Mouse (Mus musculus): ENCODE measurements around the gene Cfdp1.
A peak's percentile ranks its signal among the peaks of the same experiment; 100 is the strongest.

Cfdp1 gene

DNA sequence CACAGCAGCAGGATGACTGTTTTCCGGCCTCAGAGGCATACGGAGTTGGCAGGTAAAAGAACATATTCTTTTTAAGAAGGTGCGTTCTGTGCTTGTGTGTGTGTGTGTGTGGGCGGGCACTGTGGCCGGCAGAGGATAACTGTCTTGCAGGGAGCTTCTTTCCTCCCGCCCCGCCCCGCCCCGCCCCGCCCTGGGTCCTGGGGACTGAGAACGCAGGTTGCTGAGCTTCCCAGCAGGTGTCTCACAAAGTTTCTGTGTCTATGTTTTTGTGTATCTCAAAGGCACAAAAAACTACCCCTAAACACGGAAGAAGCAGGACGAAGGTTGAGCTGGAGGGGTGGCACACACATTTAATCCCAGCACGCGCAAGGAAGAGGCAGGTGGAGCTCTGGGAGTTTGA, 84.8 kb downstream of the Cfdp1 start:
- no peak for ATAC-seq (ENCODE audit: low TSS enrichment)

DNA sequence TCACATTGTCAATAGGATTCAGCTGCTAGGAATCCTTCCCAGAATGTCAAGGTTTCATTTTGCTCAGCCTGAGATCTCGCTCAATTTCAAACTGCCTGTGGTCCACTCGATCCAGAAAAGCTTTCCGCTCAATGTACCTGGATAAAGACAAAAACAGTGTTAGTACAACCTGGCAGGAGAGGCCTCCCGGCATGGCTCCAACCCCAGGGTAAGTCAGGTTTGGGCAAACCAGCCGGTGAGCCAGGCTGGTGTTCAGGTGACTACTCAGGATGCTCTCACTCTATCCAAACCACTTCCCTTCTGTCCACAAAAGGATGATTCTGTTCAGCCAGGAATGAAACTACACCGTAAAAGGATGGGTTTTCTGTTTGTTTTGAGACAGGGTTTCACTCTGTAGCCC, 85.4 kb downstream of the Cfdp1 start:
- ATAC-seq (ENCODE audit: low TSS enrichment) = no peak

DNA sequence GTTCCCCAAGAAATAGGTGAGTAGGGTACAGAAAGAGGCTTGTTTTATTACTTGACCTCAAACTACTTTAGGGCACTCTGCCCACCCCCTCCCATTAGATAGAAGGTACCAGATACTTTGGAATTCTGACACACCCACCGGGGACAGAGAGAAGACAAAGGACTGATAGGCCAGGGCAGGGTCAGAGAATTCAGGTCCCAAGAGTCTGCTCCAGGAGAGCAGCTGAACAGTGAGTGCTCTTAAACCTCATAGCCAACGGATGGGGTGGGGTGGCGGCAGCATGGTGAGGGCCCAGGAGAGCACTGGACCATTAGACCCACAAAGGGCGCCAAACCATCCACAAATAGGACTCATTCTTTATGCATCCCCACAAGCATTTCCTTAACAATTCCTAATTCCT, 88.5 kb downstream of the Cfdp1 start:
- no peak for ATAC-seq (ENCODE audit: low TSS enrichment)

DNA sequence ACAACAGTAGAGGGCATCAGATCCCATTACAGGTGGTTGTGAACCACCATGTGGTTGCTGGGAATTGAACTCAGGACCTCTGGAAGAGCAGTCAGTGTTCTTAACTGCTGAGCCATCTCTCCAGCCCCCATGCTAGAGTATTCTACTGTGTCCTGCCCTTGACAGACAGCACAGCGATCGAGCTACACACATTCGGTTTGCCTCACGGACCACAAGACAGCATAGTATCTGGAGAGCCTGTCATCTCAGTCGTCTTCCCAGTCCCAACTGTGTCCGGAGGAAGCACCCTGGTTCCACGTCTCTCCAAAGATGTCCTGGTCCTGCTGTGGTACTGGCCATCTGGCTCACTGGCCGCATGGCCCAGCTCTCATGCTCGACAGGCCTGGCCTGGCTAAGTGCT, 89.0 kb downstream of the Cfdp1 start:
- no peak for ATAC-seq (ENCODE audit: low TSS enrichment)

DNA sequence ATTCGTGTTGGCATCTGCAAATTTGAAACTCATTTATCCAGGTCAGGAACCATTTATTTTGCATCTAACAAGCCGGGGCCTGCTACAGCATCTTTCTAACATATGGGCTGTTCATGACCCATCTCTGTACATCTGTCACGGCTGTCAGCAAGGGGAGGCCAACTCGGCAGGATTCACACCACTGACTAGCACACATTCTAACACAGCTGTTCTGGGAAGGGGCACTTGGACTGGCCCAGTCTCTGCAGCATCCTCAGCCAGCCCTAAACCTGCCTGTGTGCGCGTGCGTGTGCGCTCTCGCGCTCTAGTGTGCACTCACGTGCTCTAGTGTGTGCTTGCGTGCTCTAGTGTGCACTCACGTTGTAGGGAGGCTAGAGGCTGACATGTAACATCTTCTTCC, 93.4 kb downstream of the Cfdp1 start:
- no peak for ATAC-seq (ENCODE audit: low TSS enrichment)

DNA sequence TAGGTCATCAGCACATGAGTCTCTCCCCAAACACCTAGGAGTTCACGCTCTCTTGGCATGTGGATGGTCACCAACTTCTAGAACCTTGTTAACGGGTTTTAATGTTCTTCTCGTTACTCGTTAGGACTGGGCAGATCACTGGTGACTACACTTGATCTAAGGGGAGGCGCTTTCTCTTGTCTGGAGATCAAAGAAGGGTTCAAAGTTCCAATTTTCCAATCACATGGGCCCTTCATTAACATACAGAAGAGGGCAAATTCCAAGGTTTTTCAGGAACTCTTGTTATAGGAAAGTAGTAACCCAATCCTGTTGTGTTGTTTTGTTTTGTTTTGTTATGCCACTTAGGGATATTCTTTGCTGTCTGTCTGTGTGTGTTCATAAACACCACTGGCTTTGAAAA, 95.3 kb downstream of the Cfdp1 start:
- no peak for ATAC-seq (ENCODE audit: low TSS enrichment)

DNA sequence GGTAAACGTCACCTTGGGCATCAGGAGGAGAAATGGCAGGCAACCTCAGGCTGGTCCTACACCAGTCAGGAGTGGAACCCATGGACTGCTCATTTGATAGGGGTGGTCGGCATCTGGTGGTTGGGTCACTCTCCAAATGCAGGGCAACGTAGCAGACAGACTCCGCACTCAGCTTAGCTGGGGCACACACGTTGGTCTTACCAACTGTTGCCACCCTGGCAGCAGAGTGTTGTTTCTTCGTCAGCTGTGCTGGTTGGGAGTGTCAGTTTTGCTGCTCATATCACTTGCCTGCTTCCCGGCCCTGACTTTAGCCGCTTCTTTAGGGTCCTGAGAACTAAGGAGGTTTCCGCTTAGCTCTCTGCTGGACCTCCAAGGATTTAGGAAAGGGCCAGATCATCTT, 96.5 kb downstream of the Cfdp1 start:
- ATAC-seq (ENCODE audit: low TSS enrichment) = no peak

DNA sequence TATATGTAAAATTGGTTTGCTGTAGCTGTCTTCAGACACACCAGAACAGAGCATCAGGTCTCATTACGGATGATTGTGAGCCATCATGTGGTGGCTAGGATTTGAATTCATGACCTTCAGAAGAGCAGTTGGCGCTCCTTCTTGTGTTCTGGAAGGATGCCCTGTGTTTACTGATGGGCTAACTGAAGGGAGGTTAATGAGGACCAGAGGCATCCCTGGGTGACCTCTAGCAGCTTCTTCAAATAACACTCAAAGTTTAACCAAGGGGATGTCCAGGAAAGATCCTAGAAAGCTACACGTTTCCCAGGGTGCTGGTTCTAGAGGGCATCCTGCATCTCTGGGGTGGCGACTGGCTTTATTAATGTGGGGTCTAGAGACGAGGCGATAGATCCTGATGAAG, 99.4 kb downstream of the Cfdp1 start:
- ATAC-seq (ENCODE audit: low TSS enrichment) = no peak

DNA sequence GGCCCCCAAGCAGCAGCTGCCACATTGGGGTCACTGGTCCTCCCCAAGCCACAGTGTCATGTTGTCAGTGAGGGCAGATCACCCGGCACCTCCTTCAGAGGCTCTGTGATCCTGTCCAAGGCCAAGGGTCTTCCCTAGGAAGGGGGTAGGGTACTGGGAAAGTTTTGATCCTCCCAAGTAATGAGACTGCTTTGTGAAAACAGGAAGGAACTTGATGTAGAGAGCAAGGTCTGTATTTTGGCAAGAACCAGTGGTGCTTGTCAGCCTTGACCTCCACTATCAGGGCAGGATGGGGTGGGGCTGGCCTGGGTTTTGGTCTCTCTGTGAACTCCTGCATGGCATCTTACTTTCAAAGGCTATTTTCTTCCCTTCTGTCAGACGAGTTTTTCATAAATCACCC, 100.0 kb downstream of the Cfdp1 start:
- no peak for ATAC-seq (ENCODE audit: low TSS enrichment)

DNA sequence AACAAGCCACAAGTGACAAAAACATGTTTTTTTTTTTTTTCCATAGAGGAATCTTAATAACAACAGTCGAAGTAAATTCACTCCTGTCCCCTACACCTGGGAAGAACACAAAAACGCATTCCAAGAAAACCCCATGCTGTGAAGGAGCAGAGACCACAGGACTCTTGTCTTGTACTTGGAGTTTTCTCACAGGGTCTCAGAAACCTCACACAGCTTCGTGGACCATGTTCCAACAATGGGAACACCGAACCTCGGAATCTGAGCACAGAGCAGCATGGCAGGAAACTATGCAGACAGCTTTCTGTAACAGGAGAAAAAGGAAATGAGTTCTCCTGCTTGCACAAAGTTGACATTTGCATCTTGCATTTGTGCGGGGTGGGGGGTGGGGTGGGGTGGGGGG, 105.3 kb downstream of the Cfdp1 start:
- no peak for ATAC-seq (ENCODE audit: low TSS enrichment)

DNA sequence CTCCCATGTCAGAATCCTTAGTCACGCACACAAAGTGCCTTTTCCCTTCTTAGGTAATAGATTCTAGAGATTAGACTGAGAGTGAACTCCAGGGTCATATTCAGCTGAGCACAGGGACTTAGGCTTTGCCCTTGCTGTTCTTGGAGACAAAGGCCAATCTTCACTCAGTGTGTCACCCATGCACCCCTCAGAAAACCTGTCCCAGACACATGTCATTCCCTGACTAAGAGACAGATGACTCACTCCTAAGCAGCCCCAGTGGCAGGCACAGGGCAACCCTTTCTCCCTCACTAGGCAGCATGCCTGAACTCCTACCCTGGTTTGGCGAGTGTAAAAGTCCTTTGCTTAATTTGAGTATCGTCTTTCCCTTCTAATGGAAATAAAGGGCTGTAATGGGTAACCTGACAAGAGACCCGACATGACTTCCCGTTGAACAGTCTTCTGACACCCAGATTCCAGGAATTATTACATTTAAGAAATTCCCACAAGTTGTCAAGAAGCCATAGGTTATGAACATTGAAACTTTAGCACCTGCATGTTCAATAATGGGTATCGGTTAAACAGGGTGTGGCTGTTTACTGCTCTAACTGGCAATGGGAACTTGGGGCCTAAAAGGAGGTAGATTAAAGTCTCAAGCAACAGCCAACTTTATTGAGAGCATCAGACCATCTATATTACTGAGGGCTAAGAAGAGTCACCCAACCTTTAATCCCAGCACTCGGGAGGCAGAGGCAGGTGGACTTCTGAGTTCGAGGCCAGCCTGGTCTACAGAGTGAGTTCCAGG, 106.0 kb downstream of the Cfdp1 start:
- no peak for ATAC-seq (ENCODE audit: low TSS enrichment)

DNA sequence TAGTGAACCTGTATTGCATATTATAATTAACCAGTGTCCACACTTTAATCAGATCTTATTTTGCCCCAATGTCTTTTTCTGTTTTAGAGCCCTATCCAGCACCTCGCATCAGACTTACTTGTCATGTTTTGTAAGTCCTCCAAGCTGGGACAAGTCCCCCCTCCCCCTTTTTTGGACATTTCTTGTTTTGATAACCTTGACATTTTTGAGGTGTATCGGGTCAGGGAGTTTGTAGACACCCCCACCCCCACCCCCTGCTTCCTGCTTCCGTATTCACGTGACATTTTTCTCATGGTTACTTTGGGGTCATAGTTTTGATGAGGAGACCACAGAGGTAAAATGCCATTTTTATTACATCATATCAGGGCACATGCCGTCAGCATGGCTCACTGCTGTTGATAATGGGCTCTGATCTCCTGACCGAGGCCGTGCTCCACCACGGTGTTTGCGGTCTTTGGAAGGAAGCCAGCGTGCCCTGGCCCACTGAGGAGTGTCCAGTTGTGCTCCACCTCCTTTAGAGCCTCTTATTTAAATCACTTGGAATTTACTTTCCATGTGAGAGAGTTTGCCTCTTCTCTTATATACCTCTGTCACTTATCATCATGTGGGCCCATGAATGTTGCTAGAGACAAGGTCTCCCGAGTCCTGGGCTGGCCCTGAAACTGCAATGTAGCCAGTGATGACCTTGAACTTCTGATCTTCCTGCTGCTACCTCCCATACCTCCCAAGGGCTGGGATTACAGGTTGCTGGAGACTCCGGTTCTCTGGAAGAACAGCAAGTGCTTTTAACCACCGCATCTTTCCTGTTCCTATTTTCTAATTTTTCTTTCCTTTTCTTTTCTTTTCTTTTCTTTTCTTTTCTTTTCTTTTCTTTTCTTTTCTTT, 107.3 kb downstream of the Cfdp1 start:
- ATAC-seq (ENCODE audit: low TSS enrichment) = no peak

DNA sequence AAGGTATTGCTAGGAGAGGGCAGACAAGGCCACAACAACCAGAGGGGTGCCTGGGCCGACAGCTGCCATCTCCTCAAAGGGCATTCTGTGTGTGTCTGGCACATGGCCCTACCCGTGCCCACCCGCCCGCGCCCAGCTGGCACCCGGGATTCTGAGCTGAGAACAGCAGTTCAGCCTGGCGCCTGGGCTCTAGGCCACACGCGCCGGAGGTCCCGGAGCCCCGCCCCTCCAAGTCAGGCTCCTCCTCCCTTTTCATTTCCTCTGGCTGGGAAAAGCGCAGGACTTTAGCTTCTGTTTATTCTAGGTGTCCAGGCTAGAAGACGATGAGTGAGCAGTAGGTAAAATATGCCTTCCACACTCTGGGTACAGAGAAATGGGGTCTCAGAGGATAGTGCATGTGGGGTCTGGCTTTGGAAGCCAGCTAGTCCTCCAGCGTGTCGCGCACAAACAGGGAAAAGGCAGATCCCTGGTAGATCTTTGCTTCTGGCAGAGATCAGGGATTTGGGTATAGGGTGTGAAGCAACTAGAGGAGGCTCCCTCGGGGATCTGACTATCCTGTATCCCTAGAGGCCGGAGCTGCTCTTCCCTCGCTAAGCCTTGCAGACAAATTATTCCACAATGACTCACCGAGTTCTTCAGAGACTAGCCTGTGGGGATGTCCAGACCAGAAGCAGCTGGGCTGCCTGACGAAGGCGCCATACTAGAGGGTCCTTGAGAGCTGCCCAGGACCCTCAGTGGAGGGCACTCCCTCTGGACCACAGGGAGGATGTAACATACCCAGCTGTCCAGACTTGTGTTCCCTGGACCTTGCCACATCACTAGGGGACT, 108.3 kb downstream of the Cfdp1 start:
- peak; percentile 56 for ATAC-seq (ENCODE audit: low TSS enrichment)

DNA sequence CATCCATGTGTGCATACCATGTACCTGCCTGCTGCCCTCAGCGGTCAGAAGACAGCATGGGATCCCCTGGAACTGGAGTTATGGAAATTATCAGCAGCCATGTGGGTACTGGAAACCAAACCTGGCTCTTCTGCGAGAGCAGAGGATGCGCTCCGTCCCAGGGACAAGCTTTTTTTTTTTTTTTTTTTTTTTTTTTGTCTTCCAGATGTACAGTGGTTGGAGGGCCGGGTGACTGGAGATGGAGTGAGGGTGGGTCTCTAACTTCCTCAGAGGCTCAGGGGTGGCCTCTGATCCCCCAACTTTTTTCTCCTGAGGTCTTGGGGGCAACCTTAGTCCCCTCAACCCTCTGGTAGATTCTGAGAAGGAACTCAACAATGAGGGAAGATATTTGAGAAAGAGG, 109.0 kb downstream of the Cfdp1 start:
- ATAC-seq (ENCODE audit: low TSS enrichment) = no peak

DNA sequence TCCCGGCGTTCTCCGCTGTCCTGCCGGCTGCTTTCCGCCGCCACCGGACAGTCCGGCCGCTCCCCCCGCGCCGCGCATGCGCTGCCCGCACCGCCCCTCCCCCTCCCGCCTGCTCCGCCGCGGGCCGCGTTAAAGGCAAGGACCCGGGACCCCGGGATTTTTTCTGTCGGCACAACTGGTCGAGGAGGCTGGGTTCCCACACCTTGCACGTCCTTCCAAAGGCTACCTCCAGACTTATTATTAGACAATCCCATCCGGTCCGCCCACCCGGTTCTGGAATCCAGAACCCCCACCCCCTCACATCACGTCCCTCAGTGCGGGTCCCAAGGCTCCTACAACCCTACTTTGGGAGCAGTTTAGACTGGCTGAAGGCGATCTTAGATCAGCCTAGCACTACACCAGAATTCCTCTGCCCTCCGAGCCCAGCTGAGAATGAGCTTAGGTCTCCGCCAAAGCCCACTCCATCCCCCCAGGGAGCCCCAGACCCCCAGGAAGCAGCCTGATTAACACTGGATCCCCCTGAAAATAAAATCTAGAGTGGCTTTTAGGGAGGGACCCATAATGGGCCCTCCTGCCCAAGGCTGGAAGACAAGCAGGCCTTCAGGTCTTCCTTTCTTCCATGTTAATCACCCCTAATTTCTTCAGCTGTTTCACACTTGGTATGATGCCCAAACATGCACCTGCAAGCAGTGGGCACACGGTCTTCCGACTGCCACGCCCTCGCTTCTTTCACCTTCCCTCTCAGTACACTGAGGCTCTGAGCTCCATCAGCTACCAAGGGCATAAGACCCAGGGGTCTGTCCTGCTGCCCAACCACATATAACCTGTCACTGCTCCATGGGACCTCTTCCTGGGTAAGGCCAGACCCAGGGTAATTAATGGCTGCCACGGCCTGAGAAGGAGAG, 110.0 kb downstream of the Cfdp1 start, which contains the start of gene Bcar1:
TSS of gene Bcar1 (minus strand) at position 18 of the 905 bp plus-strand sequence.
- ATAC-seq (ENCODE audit: low TSS enrichment) = peak; percentile 24

DNA sequence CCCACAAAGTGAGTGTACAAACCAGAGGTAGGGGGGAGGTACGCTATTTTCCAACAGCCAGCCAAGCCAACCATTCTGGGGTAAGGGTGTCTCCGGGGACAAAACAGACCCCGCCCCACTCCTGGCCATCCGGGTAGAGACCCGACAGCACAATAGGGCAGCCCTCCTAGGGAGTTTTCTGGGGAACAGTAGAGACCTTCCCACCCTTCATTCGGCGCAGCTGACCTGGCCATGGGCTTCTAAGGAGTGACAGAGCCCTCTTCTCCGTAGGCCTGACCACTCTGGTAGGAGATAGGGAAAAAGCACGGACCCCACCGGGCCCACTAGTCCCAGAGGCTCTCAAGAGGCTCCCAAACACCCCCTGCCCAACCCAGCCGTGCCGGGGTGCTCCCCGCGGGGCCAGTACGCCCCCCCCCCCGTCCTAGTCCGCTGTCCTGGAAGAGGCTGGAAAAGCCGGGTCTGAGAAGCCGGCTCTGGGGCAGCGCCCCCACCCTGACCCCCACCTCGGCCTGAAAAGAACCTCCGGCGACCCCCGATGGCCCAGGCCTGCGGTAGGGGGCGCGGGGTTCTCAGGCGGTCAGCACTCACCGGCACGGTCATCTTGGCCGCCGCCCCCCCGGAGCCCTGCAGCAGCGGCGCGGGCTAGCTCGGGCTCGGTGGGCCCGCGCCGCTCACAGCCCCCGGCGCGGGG, 110.8 kb downstream of the Cfdp1 start:
- ATAC-seq (ENCODE audit: low TSS enrichment) = no peak

DNA sequence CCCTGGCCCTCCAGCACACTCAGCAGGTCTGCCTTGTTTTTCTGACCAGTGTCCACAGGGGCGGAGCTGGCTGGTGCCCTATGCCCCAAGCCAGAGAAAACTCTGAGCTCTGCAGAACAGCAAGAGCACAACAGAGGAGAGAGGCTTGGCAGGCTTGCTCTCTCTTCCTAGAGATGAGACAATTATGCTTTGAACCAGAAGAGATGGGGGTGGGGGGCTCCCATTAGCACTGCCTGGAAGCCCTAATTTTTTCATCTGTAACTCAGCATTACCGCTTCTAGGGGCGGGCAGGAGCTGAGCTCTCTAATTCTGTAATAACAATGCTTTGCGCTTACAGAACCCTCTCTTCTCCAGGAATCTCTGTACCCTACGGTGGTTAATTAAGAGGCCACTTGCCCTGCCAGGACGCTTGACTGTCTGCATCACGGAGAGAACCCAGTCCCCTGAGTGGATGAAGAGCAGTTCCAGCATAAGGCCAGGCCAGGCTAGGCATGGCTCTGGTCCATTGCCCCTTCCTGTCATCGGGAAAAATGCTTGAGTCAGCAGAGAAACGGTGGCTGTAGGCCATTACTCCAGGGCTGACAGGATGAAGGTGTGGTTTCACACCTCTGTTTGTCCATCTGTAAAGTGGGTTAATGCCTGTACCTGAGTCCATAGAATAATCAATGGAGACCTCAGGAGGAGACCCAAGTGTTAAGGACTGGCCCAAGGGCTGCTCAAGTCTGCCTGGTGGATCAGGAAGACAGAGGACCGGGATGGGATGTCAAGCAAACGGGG, 111.6 kb downstream of the Cfdp1 start:
- ATAC-seq (ENCODE audit: low TSS enrichment) = no peak

DNA sequence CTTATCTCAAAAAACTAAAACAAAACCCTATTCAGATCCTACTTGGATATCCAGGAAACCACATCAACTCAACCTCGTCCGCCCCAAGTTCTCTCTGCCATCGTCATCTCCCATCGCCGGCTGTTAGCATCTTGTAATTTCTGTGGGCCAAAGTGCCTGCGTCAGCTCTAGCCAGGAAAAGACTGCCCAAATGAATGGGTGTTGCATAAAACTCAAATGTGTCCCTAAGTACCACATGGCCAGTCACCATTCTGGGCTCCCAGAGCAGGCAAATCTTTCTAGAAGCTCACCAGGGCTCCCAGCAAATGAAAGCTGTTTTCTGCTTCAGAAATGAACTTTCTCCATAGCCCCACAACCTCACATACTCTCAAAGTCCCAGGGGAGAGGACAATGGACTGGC, 112.5 kb downstream of the Cfdp1 start:
- peak; percentile 35 for ATAC-seq (ENCODE audit: low TSS enrichment)

DNA sequence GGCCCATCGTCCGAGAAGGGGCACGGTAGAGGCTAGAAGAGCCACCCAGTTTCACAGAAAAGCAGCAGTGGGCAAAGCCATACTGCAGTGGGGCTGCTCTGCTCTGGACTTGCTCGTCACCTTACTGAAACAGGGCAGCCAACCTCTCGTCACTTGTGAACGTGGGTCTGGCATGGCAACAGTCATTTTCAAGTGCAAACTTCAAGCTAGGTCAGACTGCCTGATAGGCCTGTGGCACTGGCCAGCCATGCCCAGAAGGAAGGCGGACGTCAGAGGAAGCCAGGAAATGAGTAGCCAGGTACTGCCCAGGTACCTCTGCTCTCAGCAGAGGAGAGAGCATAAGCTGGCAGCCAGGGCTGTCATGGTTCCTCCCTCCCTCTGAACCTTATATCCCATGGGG, 113.1 kb downstream of the Cfdp1 start:
- ATAC-seq (ENCODE audit: low TSS enrichment) = no peak

DNA sequence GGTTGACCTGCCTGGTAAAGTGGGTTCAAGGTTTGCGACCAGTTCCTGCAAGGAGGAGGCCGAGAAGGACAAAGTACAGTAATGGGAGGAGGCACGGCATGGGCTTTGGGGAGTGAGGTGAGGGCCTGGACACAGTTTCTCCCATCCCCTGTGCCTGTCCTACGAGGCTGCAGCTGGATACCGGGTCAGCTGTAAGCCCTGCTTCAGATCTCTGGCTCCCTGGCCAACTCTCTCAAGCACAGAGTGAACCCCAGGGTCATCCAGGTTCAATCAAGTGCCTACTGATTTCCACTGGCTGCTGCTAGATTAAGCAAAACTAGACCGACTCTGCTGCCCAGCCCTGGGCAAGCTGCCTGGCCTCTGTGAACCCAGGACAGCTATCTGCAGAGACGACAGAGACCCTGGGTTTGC, 113.8 kb downstream of the Cfdp1 start:
- no peak for ATAC-seq (ENCODE audit: low TSS enrichment)
